Mouse (Mus musculus) telencephalon, adult 2 months (tissue): ENCODE measurements around the gene Wdr48.

ENCODE experiments used
- DNase-seq: peaks from one replicate; pipeline ENCODE4 v3.0.0-alpha.2; 2011; ENCODE audit warnings: low read depth, low spot score

Wdr48 gene

DNA sequence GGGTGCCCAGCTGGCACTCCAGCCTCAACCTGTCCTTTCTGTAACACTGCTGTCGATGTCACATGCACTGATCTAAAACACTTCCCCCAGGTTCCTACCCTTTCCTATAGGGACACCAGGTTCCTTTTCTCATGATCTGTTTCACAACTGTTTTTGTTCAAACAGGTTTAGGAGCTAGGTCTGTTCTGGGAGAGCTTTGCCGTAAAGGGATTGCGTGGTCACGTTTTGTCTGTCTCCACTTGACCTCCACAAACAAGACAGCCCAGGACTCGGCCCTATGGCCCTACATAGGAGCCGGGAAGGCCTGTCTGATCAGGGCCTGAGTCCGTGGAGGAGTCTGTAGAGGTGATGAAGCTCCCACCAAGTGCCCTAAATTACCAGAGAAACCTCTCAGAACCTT is 75.1 kb downstream of the Wdr48 start:
- no peak for DNase-seq

DNA sequence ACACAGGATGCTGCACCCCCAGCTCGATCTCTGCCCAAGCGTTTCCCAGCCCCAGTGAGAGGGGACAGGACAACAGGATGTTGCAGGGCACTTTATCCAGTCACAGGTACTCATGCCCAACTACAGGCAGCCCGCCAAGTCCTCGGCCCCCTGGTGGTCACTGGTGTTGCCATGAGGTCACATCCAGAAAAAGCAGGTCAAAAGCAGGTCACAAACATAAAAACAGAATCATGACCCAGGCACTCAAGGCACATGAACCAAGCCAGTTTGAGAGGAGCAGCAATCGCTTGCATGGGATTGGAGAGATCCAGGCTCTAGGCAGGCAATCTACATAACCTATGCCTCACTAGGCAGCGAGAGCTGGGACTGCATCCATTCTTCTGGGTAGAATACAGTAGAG is 75.5 kb downstream of the Wdr48 start:
- no peak for DNase-seq

DNA sequence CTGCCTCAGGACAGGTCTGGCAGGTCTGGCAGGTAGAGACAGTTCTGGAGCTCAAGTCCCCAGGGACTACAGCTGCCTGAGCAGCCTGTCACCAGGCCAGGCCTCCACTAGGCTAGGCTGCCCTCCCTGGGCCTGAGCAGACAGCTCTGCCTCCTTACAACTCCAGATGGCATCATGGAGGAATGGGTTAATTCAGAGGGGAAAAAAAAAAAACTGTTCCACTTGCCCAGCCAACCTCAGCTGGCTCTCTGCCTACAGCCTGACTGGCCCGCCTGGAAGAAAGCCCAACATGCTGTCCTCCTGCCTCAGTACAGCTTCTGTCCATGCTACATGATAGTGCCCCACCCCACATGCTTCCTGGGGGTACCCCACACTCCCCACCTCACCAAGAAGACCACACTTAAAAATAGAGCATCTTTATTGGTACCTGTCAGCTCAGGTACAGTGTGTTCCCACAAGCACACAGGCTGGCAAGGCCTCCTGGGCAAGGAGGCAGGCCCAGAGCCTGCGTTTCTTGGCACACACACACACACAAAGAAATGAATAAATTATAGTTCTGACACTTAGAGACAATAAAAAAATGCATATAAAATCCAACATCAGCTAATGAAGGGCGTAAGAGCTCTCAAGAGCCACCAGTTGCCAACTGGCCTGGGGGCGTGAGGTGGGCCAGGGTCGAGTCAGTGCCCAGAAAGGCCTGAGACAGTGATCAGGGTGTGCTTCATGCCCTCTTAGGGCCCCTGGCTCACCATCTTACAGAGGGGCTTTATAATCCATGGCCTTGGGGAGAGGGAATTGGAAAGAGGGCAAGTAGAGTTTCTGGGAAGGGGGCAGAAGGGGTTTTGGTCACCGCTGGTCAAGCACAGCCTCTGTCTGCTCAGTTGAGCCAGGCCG is 76.3 kb downstream of the Wdr48 start:
- no peak for DNase-seq

DNA sequence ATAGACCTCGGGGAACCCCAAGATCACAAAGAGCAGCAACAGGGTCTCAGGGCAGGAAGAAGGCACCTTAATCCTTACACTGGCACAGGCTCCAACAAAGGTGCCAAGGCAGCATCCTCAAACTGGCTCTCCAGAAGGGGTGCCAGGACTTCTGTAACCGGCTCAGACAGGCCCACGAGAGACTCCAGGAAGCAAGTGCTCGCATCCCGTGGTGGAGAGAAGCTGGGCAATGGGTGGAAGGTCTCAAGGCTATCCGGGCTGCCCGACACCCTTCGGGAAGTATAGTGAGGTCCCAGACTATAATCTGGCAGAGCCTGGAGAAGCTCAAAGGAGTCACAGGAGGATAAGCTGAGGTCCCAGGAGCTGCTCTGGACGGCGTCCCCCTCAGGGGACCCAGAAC is 77.5 kb downstream of the Wdr48 start:
- no peak for DNase-seq

DNA sequence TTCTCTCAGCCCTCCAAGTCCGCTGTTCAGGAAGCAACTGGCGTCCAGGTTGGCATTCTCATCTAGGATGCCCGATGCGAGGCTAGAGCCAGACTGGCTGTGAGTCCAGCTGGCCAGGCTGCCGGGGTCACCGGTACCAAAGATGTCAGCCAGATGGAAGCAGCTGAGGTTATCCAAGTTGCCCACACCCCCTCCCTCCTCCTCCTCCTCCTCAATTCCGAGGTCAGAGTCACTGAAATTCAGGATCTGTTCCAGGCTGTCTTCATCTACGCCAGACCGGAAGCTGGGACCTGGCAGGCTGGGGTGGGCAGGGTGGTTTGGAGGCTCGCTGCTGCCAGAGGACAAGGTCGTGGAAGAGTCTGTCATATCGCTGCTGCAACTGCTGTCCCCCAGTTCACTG is 77.9 kb downstream of the Wdr48 start:
- no peak for DNase-seq

DNA sequence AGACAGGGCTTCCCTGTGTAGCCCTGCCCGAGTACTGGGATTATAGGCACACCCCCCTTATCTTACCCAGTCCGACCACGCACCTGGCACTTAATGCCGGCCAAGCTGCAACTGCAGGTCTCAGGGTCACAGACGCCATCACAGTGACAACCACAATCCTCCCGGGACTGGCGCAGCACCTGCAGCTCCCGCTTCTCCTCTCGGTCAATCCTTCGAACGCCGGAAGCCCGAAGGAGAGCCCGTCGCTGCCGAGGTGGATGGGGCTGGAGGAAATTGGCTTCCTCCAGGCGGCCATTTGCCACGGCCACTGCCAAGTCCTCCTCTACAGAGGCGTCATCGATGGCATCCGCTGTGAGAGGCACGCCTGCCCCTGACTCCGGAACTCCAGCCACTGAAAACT is 78.6 kb downstream of the Wdr48 start:
- DNase-seq, result no peak

DNA sequence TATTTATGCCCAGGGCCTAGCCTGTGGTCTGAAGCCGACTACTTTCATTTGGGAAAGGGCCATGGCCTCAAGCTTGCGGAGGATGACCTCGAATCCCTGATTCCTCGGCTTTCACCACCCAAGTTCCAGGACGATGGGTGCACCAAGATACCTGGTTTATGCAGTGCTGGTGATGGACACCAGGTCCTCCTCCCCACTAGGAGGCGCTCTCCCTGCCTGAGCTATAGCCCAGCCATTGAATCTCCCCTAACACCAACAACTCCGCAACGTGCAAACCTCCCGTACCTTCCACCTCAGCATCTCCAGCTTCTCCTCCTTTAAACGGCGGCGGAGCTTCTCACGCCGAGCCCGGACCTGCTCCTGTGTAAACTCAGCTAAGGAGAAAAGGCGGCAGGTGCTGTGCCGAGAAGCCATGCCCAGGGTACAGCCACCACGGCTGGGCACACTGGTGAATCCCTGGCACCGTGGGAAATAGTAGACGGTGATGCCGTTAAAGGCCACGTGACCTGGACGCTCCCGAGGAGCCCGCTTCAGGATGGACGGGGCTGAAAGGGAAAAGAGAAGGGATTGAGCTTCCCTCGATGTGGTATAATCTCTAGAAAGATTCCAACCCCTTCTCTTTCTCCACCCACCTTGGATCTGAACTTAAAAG is 79.3 kb downstream of the Wdr48 start:
- no peak for DNase-seq

DNA sequence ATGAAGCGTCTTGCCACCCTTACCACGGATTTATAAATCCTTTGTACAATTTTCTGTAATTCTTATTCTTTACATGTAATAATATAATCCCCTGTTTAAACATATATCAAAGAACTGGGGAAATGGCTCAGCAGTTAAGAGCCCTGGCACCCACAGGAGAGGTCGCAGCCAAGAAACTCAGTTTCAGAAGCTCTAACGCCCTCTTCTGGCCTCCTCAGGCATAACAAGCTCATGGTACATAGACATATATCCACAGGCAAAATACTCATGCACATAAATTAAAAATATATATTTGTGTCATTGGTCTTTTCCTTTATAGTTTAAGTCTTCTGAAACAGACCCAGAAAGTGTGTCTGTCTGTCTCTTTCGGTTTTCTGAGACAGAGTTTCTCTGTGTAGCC is 79.9 kb downstream of the Wdr48 start:
- DNase-seq, result no peak

DNA sequence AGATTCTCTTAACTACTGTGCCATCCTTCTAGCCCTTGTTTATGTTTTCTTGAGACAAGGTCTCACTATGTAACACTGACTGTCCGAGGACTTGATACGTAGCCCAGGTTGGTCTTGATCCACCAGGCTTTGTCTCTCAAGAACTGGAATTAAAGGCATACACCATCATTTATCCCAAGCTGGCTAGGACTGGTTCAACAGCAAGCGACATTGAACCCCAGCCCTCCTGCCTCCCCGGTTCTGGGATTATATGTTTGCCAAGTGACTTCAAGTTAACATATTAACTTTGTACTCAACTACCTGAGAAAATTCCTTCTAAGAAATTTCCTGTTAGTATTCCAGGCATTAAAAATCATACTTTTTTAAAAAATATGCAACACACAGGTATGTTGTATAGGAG is 80.6 kb downstream of the Wdr48 start:
- no peak for DNase-seq
